Mouse (Mus musculus): Measurements from ENCODE around the gene Apol9b. TPM values are rescaled to one million over a fixed set of nuclear protein-coding genes. Genes with fewer than 3 reads are reported as not detected.

The Apol9b gene
- polyA plus RNA-seq, 1 experiment from 2014 or later: 0.31 TPM

Other genes with a start within 250 kb of the Apol9b start
- not detected in 2 replicates for gene Apol11a, start 220.8 kb upstream of the Apol9b start, polyA plus RNA-seq (2015; fragmentation: Nextera tagmentation; extraction: Ambion mirVana)
- not detected in 2 replicates for gene Apol7c, start 195.7 kb upstream of the Apol9b start, polyA plus RNA-seq (2015; fragmentation: Nextera tagmentation; extraction: Ambion mirVana)
- not detected in 2 replicates for gene 1700025B11Rik, start 167.1 kb upstream of the Apol9b start, polyA plus RNA-seq (2015; fragmentation: Nextera tagmentation; extraction: Ambion mirVana)
- not detected in 2 replicates for gene Apol10b, start 132.9 kb upstream of the Apol9b start, polyA plus RNA-seq (2015; fragmentation: Nextera tagmentation; extraction: Ambion mirVana)
- not detected in 2 replicates for gene Gm36245, start 129.8 kb upstream of the Apol9b start, polyA plus RNA-seq (2015; fragmentation: Nextera tagmentation; extraction: Ambion mirVana)
- 0.08 TPM in 1 of 2 replicates, not detected in the other for gene Apol11b, start 85.8 kb upstream of the Apol9b start, polyA plus RNA-seq (2015; fragmentation: Nextera tagmentation; extraction: Ambion mirVana)
- 0.08 TPM in 1 of 2 replicates, not detected in the other for gene Apol7e, start 30.2 kb upstream of the Apol9b start, polyA plus RNA-seq (2015; fragmentation: Nextera tagmentation; extraction: Ambion mirVana)
- not detected in 2 replicates for gene Apol8, start 28.0 kb downstream of the Apol9b start, polyA plus RNA-seq (2015; fragmentation: Nextera tagmentation; extraction: Ambion mirVana)
- 12.4 and 15.5 TPM in 2 replicates for gene Myh9, start 113.1 kb downstream of the Apol9b start, polyA plus RNA-seq (2015; fragmentation: Nextera tagmentation; extraction: Ambion mirVana)
- gene Txn2, start 200.0 kb downstream of the Apol9b start, polyA plus RNA-seq (2015; fragmentation: Nextera tagmentation; extraction: Ambion mirVana): 206 and 209 TPM in 2 replicates
- 6.7 and 7.2 TPM in 2 replicates for gene Foxred2, start 227.7 kb downstream of the Apol9b start, polyA plus RNA-seq (2015; fragmentation: Nextera tagmentation; extraction: Ambion mirVana)
- gene Eif3d, start 241.8 kb downstream of the Apol9b start, polyA plus RNA-seq (2015; fragmentation: Nextera tagmentation; extraction: Ambion mirVana): 175 and 185 TPM in 2 replicates

Measured in neural tube, embryonic 13.5 days (tissue).